Mouse (Mus musculus) liver, embryonic 15.5 days (tissue): ENCODE data around the gene C77080. TPM values are rescaled to one million over a fixed set of nuclear protein-coding genes. Genes with fewer than 3 reads are reported as not detected.

Experiments
- ATAC-seq: fragments of 200-750 bp; cut with Nextera tagmentation; 2 replicates; pipeline ENCODE4 v1.8.0; 2017; ENCODE audit warnings: moderate number of reproducible peaks, mild to moderate bottlenecking, moderate library complexity; ENCODE audit not compliant: insufficient read depth
- H3K27ac ChIP-seq: fragments of 300-500 bp; sonication (generic); replicated peaks from 2 replicates; pipeline ENCODE4 v1.5.1; 2015; ENCODE audit warnings: mild to moderate bottlenecking, inconsistent platforms
- H3K27me3 ChIP-seq: fragments of 300-500 bp; sonication (generic); 2 replicates; pipeline ENCODE4 v1.6.1; 2015; ENCODE audit warnings: mild to moderate bottlenecking, inconsistent platforms
- H3K36me3 ChIP-seq: fragments of 300-500 bp; sonication (generic); replicated peaks from 2 replicates; pipeline ENCODE4 v1.6.1; 2015; ENCODE audit warnings: moderate library complexity, mild to moderate bottlenecking, inconsistent platforms
- H3K4me1 ChIP-seq: fragments of 300-500 bp; sonication (generic); replicated peaks from 2 replicates; pipeline ENCODE4 v1.6.1; 2015; ENCODE audit warnings: inconsistent platforms
- H3K4me2 ChIP-seq: fragments of 300-500 bp; sonication (generic); 2 replicates; pipeline ENCODE4 v1.6.1; 2015; ENCODE audit warnings: moderate library complexity, mild to moderate bottlenecking, inconsistent platforms
- H3K4me3 ChIP-seq: fragments of 300-500 bp; sonication (generic); replicated peaks from 2 replicates; pipeline ENCODE4 v1.5.1; 2015; ENCODE audit warnings: mild to moderate bottlenecking, inconsistent platforms
- H3K9ac ChIP-seq: fragments of 300-500 bp; sonication (generic); 2 replicates; pipeline ENCODE4 v1.6.1; 2015; ENCODE audit warnings: moderate library complexity, mild to moderate bottlenecking, inconsistent platforms
- H3K9me3 ChIP-seq: fragments of 300-500 bp; sonication (generic); replicated peaks from 2 replicates; pipeline ENCODE4 v1.6.1; 2016; ENCODE audit warnings: inconsistent platforms
- WGBS: fragments of 180-500 bp; shearing (Covaris S2); methylation state at CpG from one replicate; pipeline ENCODE4 v1.1.7; 2015; ENCODE audit warnings: mixed read lengths; ENCODE audit not compliant: insufficient replicate concordance; 5-methylcytosine and 5-hydroxymethylcytosine counted together
- microRNA-seq: library from miRNA; unstranded; fragments of <30 nt; microRNA quantifications from one replicate; pipeline ENCODE4, GENCODE M21; 2016
- polyA plus RNA-seq: library from polyadenylated mRNA; unstranded; fragments of >200 nt; fragmentation: Nextera tagmentation; extraction: Ambion mirVana; gene quantifications from 2 replicates; pipeline ENCODE4 v1.2.1, GENCODE M21; 2015

The C77080 gene
- polyA plus RNA-seq, 1 experiment from 2014 or later = 1.1 TPM

GRCm38 (mm10) chr4:129179560-129179959 lies 81.6 kb downstream of the C77080 start:
- no peak overlapping the region for H3K4me2 ChIP-seq
- no peak overlapping the region for H3K4me3 ChIP-seq
- no peak overlapping the region for H3K27ac ChIP-seq
- H3K9ac ChIP-seq = no peak overlapping the region
- peaks cover 13% of the 10 kb centered on the region; the same call in 1 of the 2 replicates for H3K4me1 ChIP-seq
- 50% methylated on average over 1 of the region's 1 CpGs for WGBS
- H3K9me3 ChIP-seq = no peaks in the 10 kb centered on the region
- H3K27me3 ChIP-seq = no peaks in the 10 kb centered on the region
- peaks cover 48% of the 10 kb centered on the region for H3K36me3 ChIP-seq
- ATAC-seq = no peak

GRCm38 (mm10) chr4:129172529-129172928 lies 88.7 kb downstream of the C77080 start:
- Histone ChIP-seq H3K27ac (no peak overlapping the region), H3K36me3 (peaks cover 55% of the 10 kb centered on the region), H3K4me1 (no peaks in the 10 kb centered on the region), H3K9me3 (no peaks in the 10 kb centered on the region), H3K27me3 (no peaks in the 10 kb centered on the region), H3K4me2 (no peak overlapping the region), H3K9ac (no peak overlapping the region), H3K4me3 (no peak overlapping the region)
- ATAC-seq = no peak
- 70% methylated on average over 1 of the region's 1 CpGs for WGBS

Small RNA genes lying within 50 kb of the gene (microRNA-seq; reads per million reads assigned to microRNA genes)
- gene Gm22994 = not detected

Other genes with a start within 250 kb of the C77080 start
- gene Rnf19b, start 203.1 kb downstream of the C77080 start, polyA plus RNA-seq = 4.8 and 5.5 TPM in 2 replicates
- 1.2 and 1.9 TPM in 2 replicates for gene Tmem54, start 155.9 kb downstream of the C77080 start, polyA plus RNA-seq
- 0.31 and 0.66 TPM in 2 replicates for gene Hpca, start 139.4 kb downstream of the C77080 start, polyA plus RNA-seq
- gene Fndc5, start 124.4 kb downstream of the C77080 start, polyA plus RNA-seq = 1.0 and 1.1 TPM in 2 replicates
- gene S100pbp, start 71.7 kb downstream of the C77080 start, polyA plus RNA-seq = 6.0 and 6.6 TPM in 2 replicates
- gene Yars, start 71.6 kb downstream of the C77080 start, polyA plus RNA-seq = 60.8 and 62.4 TPM in 2 replicates
- gene Sync, start 26.2 kb upstream of the C77080 start, polyA plus RNA-seq = 0.21 and 0.35 TPM in 2 replicates
- 222 and 261 TPM in 2 replicates for gene Rbbp4, start 74.0 kb upstream of the C77080 start, polyA plus RNA-seq
- gene Zbtb8os, start 74.3 kb upstream of the C77080 start, polyA plus RNA-seq = 23.5 and 23.8 TPM in 2 replicates
- gene Zbtb8a, start 116.7 kb upstream of the C77080 start, polyA plus RNA-seq = 2.3 TPM in 2 replicates
- 0.79 and 1.2 TPM in 2 replicates for gene Zbtb8b, start 179.4 kb upstream of the C77080 start, polyA plus RNA-seq
- gene Bsdc1, start 200.2 kb upstream of the C77080 start, polyA plus RNA-seq = 71.8 and 82.6 TPM in 2 replicates
- gene Tssk3, start 229.6 kb upstream of the C77080 start, polyA plus RNA-seq = 0.09 and 0.12 TPM in 2 replicates
- 0.28 and 0.82 TPM in 2 replicates for gene Fam229a, start 229.8 kb upstream of the C77080 start, polyA plus RNA-seq